Mouse (Mus musculus) small intestine, adult 2 months (tissue): ENCODE measurements at regions not wholly inside any gene's neighbourhood (a gene's known extent, or its start where the extent isn't known, plus 50 kb on each side); places are given as distances from the start of the nearest gene placed in this dataset.

Experiments used
- CTCF ChIP-seq: fragments of 200-500 bp; IDR thresholded peaks from 2 replicates; pipeline ENCODE4 v1.5.1; 2012; ENCODE audit warnings: low read depth, mild to moderate bottlenecking, control low read depth, inconsistent platforms, low read length, moderate library complexity, mixed read lengths; ENCODE audit not compliant: insufficient replicate concordance, insufficient read length; ENCODE audit errors: extremely low read depth
- POLR2A ChIP-seq: fragments of 200-500 bp; IDR thresholded peaks from 2 replicates; pipeline ENCODE4 v1.6.1; 2012; ENCODE audit warnings: low read depth, mild to moderate bottlenecking, control low read depth, inconsistent platforms, low read length, moderate library complexity

- TF ChIP-seq CTCF (no peak), POLR2A (no peak)
Observed at GRCm38 (mm10) chr5:52982741-52983140, 55.1 kb upstream of the Slc34a2 start.
